Mouse (Mus musculus): ENCODE results near the gene Eln. TPM values are rescaled to one million over a fixed set of nuclear protein-coding genes. Genes with fewer than 3 reads are reported as not detected.

Eln gene
- total RNA-seq, 1 experiment, result 0.98 TPM

DNA sequence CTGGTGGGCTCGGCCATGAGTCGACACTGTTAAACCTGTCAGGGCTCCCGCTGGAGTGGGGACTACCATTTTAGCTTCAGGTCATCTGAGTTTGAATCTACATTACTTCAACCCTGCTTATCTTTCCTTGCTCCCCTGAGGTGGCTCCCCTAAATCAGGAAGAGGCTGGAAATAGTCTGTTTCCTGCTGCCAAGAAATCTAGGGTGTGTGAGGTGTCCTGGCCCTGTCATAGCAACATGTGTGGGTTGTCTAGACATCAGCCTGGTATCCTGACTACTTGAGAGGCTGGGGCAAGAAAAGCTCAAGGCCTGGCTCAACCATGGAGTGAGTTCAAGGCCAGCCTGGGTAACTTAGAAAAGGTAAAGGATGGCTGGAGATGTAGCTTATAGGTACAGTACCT is 24.6 kb upstream of the Eln start:
- Histone ChIP-seq H3K4me3 (ENCODE audit: insufficient read depth in 1 of 2, low read depth in 1 of 2, low read length in 2 of 2, poor library complexity in 1 of 2, severe bottlenecking in 1 of 2) (no peak overlapping the region), H3K9me3 (ENCODE audit: control insufficient read depth, insufficient read depth, low read depth, low read length) (no peaks in the 10 kb centered on the region), H3K36me3 (ENCODE audit: control insufficient read depth, insufficient read depth, low read length, poor library complexity, severe bottlenecking) (no peaks in the 10 kb centered on the region), H3K4me1 (ENCODE audit: control insufficient read depth in 2 of 2, insufficient read depth in 2 of 2, low read length in 2 of 2, poor library complexity in 1 of 2) (no peaks in the 10 kb centered on the region), H3K9ac (ENCODE audit: insufficient read depth, low read depth, low read length, poor library complexity, severe bottlenecking) (no peak overlapping the region), H3K27ac (ENCODE audit: insufficient read depth, low read depth, low read length, poor library complexity, severe bottlenecking) (no peak overlapping the region)
- in situ Hi-C loops (cut with MboI; ENCODE audit: low sequenced_read_pairs in 2 of 2, unreplicated experiment in 2 of 2), result no loop called here
- TF ChIP-seq CHD2 (IDR thresholded peaks at IDR 0.05; ENCODE audit: low read depth, low read length), result no peak
- no peak for TF ChIP-seq HCFC1 (IDR thresholded peaks at IDR 0.05; ENCODE audit: borderline replicate concordance, insufficient read depth, low read length)
- no peak for TF ChIP-seq MAFK (IDR thresholded peaks at IDR 0.05; ENCODE audit: insufficient read depth, low read depth, low read length)
- TF ChIP-seq ZC3H11A (IDR thresholded peaks at IDR 0.05; ENCODE audit: borderline replicate concordance, low read depth, low read length), result no peak
- TF ChIP-seq ZNF384 (IDR thresholded peaks at IDR 0.05; ENCODE audit: low read depth, low read length), result no peak
- DNase-seq (ENCODE audit: low read depth, low spot score), result no peak

DNA sequence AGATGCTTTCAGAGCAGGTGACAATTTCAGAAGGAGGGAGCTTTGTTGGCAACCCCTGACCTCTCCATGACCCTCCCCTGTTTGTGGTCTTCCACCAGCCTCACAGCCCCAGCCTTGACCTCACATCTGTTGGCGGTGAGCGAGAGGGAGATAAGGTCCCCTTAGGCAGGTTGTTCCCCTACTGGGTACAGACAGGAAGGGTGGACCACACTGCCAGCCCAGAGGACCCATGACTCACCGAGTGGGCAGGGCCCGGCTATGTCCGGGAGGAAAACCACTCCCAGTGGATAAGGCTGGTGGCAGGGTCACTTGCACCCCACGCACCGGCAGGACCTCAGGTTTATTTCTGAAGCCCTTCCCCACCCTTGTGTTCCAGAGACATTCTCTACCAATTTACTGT is 22.1 kb upstream of the Eln start:
- in situ Hi-C loops (cut with MboI; ENCODE audit: low sequenced_read_pairs in 2 of 2, unreplicated experiment in 2 of 2), result no loop called here
- H3K4me1 ChIP-seq (ENCODE audit: control insufficient read depth in 2 of 2, insufficient read depth in 2 of 2, low read length in 2 of 2, poor library complexity in 1 of 2), result no peaks in the 10 kb centered on the region

DNA sequence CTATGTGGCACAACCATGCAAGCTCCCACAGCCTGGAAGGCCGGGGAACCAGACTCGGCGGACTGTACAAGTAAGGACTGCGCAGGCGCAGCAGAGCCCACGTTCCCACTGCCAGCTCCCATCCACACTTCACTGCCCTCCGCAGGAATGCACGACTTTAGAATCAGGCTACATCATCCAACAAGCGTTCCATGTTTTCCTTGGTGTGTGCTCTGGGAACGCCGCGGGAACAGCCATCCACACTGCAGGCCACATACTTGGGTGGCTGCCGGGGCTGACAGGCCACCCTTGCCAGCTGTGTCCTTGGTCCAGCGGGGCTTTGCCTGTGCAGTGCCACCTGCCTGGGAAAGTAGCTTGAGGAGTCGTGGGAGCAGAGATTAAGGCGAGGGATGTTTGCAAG is 18.3 kb upstream of the Eln start:
- Histone ChIP-seq H3K27ac (ENCODE audit: insufficient read depth, low read depth, low read length, poor library complexity, severe bottlenecking) (no peak overlapping the region), H3K4me1 (ENCODE audit: control insufficient read depth in 2 of 2, insufficient read depth in 2 of 2, low read length in 2 of 2, poor library complexity in 1 of 2) (no peaks in the 10 kb centered on the region), H3K4me3 (ENCODE audit: insufficient read depth in 1 of 2, low read depth in 1 of 2, low read length in 2 of 2, poor library complexity in 1 of 2, severe bottlenecking in 1 of 2) (peak overlapping the region in 1 of 2 experiments; percentile 1; a peak in 1 of 4 replicates), H3K36me3 (ENCODE audit: control insufficient read depth, insufficient read depth, low read length, poor library complexity, severe bottlenecking) (no peaks in the 10 kb centered on the region), H3K9ac (ENCODE audit: insufficient read depth, low read depth, low read length, poor library complexity, severe bottlenecking) (peak overlapping the region; percentile 31; the same call in 1 of the 2 replicates), H3K9me3 (ENCODE audit: control insufficient read depth, insufficient read depth, low read depth, low read length) (no peaks in the 10 kb centered on the region)
- in situ Hi-C loops (cut with MboI; ENCODE audit: low sequenced_read_pairs in 2 of 2, unreplicated experiment in 2 of 2), result no loop called here
- no peak for TF ChIP-seq HCFC1 (IDR thresholded peaks at IDR 0.05; ENCODE audit: borderline replicate concordance, insufficient read depth, low read length)
- no peak for TF ChIP-seq ZC3H11A (IDR thresholded peaks at IDR 0.05; ENCODE audit: borderline replicate concordance, low read depth, low read length)
- TF ChIP-seq MAFK (IDR thresholded peaks at IDR 0.05; ENCODE audit: insufficient read depth, low read depth, low read length), result no peak
- TF ChIP-seq CHD2 (IDR thresholded peaks at IDR 0.05; ENCODE audit: low read depth, low read length), result no peak
- TF ChIP-seq ZNF384 (IDR thresholded peaks at IDR 0.05; ENCODE audit: low read depth, low read length), result no peak
- no peak for DNase-seq (ENCODE audit: low read depth, low spot score)

More for the DNA sequence above, 22.1 kb upstream of the Eln start:
- no peaks in the 10 kb centered on the region for H3K36me3 ChIP-seq (ENCODE audit: control insufficient read depth, insufficient read depth, low read length, poor library complexity, severe bottlenecking)
- H3K9me3 ChIP-seq (ENCODE audit: control insufficient read depth, insufficient read depth, low read depth, low read length), result no peaks in the 10 kb centered on the region
- no peak for DNase-seq (ENCODE audit: low read depth, low spot score)
- no peak overlapping the region for H3K9ac ChIP-seq (ENCODE audit: insufficient read depth, low read depth, low read length, poor library complexity, severe bottlenecking)
- no peak overlapping the region for H3K4me3 ChIP-seq (ENCODE audit: insufficient read depth in 1 of 2, low read depth in 1 of 2, low read length in 2 of 2, poor library complexity in 1 of 2, severe bottlenecking in 1 of 2)
- no peak for TF ChIP-seq ZC3H11A (IDR thresholded peaks at IDR 0.05; ENCODE audit: borderline replicate concordance, low read depth, low read length)
- TF ChIP-seq HCFC1 (IDR thresholded peaks at IDR 0.05; ENCODE audit: borderline replicate concordance, insufficient read depth, low read length), result no peak
- no peak for TF ChIP-seq ZNF384 (IDR thresholded peaks at IDR 0.05; ENCODE audit: low read depth, low read length)
- no peak for TF ChIP-seq CHD2 (IDR thresholded peaks at IDR 0.05; ENCODE audit: low read depth, low read length)
- TF ChIP-seq MAFK (IDR thresholded peaks at IDR 0.05; ENCODE audit: insufficient read depth, low read depth, low read length), result no peak
- H3K27ac ChIP-seq (ENCODE audit: insufficient read depth, low read depth, low read length, poor library complexity, severe bottlenecking), result no peak overlapping the region

- Histone ChIP-seq H3K4me3 (ENCODE audit: insufficient read depth in 1 of 2, low read depth in 1 of 2, low read length in 2 of 2, poor library complexity in 1 of 2, severe bottlenecking in 1 of 2) (no peak overlapping the region), H3K27ac (ENCODE audit: insufficient read depth, low read depth, low read length, poor library complexity, severe bottlenecking) (no peak overlapping the region), H3K9me3 (ENCODE audit: control insufficient read depth, insufficient read depth, low read depth, low read length) (no peaks in the 10 kb centered on the region), H3K36me3 (ENCODE audit: control insufficient read depth, insufficient read depth, low read length, poor library complexity, severe bottlenecking) (no peaks in the 10 kb centered on the region), H3K9ac (ENCODE audit: insufficient read depth, low read depth, low read length, poor library complexity, severe bottlenecking) (no peak overlapping the region), H3K4me1 (ENCODE audit: control insufficient read depth in 2 of 2, insufficient read depth in 2 of 2, low read length in 2 of 2, poor library complexity in 1 of 2) (no peaks in the 10 kb centered on the region)
- DNase-seq (ENCODE audit: low read depth, low spot score), result no peak
- in situ Hi-C loops (cut with MboI; ENCODE audit: low sequenced_read_pairs in 2 of 2, unreplicated experiment in 2 of 2), result no loop called here
- no peak for TF ChIP-seq MAFK (IDR thresholded peaks at IDR 0.05; ENCODE audit: insufficient read depth, low read depth, low read length)
- TF ChIP-seq HCFC1 (IDR thresholded peaks at IDR 0.05; ENCODE audit: borderline replicate concordance, insufficient read depth, low read length), result no peak
- TF ChIP-seq ZC3H11A (IDR thresholded peaks at IDR 0.05; ENCODE audit: borderline replicate concordance, low read depth, low read length), result no peak
- TF ChIP-seq ZNF384 (IDR thresholded peaks at IDR 0.05; ENCODE audit: low read depth, low read length), result no peak
- TF ChIP-seq CHD2 (IDR thresholded peaks at IDR 0.05; ENCODE audit: low read depth, low read length), result no peak
These were observed 16.2 kb upstream of the Eln start for GRCm38 (mm10) chr5:134763326-134763725.
